Mouse (Mus musculus) CH12.LX (cell line): ENCODE data around the gene Fam178b.

Experiments used
- CHD2 ChIP-seq: IDR thresholded peaks from 2 replicates; pipeline ENCODE4 v1.6.1; 2011; ENCODE audit warnings: low read length, improper control_type of control experiment
- CTCF ChIP-seq, 2 experiments: IDR thresholded peaks in 1 of 2; conservative IDR thresholded peaks in 1 of 2; 2 replicates each; pipeline ENCODE4 v1.5.1; 2011 to 2012; ENCODE audit warnings: low read depth in 2 of 2, low read length in 2 of 2, improper control_type of control experiment in 1 of 2, inconsistent platforms in 1 of 2, mild to moderate bottlenecking in 1 of 2, moderate library complexity in 1 of 2
- E2F4 ChIP-seq: IDR thresholded peaks from 2 replicates; pipeline ENCODE4 v1.6.1; 2011; ENCODE audit warnings: low read depth, low read length, improper control_type of control experiment; ENCODE audit not compliant: insufficient replicate concordance
- EP300 ChIP-seq: IDR thresholded peaks from 2 replicates; pipeline ENCODE4 v1.6.1; 2011; ENCODE audit warnings: low read length, improper control_type of control experiment
- MAFK ChIP-seq: IDR thresholded peaks from 2 replicates; pipeline ENCODE4 v1.6.1; 2011; ENCODE audit warnings: low read length, improper control_type of control experiment; ENCODE audit not compliant: insufficient replicate concordance
- MAZ ChIP-seq: IDR thresholded peaks from 2 replicates; pipeline ENCODE4 v1.6.1; 2012; ENCODE audit warnings: low read depth, mild to moderate bottlenecking, inconsistent platforms, low read length, improper control_type of control experiment, moderate library complexity
- MEF2A ChIP-seq: IDR thresholded peaks from 2 replicates; pipeline ENCODE4 v1.6.1; 2014; ENCODE audit warnings: low read depth, mild to moderate bottlenecking, inconsistent platforms, low read length, improper control_type of control experiment, borderline replicate concordance
- MYC ChIP-seq: IDR thresholded peaks from 2 replicates; pipeline ENCODE4 v1.6.1; 2011; ENCODE audit warnings: low read depth, mild to moderate bottlenecking, improper control_type of control experiment, low read length
- POLR2A ChIP-seq: IDR thresholded peaks from 2 replicates; pipeline ENCODE4 v1.6.1; 2011; ENCODE audit warnings: low read depth, mild to moderate bottlenecking, improper control_type of control experiment, low read length
- RAD21 ChIP-seq: IDR thresholded peaks from 2 replicates; pipeline ENCODE4 v1.6.1; 2011; ENCODE audit warnings: low read depth, mild to moderate bottlenecking, low read length, improper control_type of control experiment, moderate library complexity
- RCOR1 ChIP-seq: conservative IDR thresholded peaks from 2 replicates; pipeline ENCODE4 v1.6.1; 2012; ENCODE audit warnings: low read depth, mild to moderate bottlenecking, inconsistent platforms, low read length, improper control_type of control experiment
- TCF12 ChIP-seq: IDR thresholded peaks from 2 replicates; pipeline ENCODE4 v1.6.1; 2014; ENCODE audit warnings: low read depth, mild to moderate bottlenecking, inconsistent platforms, low read length, improper control_type of control experiment
- USF2 ChIP-seq: conservative IDR thresholded peaks from 2 replicates; pipeline ENCODE4 v1.6.1; 2011; ENCODE audit warnings: low read depth, low read length, improper control_type of control experiment
- ZC3H11A ChIP-seq: IDR thresholded peaks from 2 replicates; pipeline ENCODE4 v1.6.1; 2012; ENCODE audit warnings: low read depth, mild to moderate bottlenecking, inconsistent platforms, low read length, improper control_type of control experiment

DNA sequence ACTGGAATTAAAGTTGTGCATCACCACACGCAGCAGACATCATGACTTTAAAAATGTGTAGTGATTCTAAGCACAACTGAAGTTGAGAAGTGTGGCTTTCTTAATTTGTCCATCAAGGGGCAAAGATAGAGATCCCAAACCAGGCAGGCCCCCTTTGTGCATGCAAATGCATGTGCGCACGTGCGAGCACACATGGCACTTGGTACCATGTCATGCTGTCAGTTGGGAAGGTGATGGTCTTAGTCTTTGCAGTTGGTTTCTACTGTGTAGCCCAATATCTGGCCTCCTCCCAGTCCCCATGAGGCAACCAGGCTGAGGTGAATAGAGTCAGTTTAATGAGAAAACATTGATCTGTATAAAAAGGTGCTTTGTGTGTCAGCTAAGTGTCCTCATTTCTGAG lies 153.1 kb downstream of the Fam178b start:
- TF ChIP-seq MAFK = no peak
- no peak for TF ChIP-seq CTCF (conservative IDR thresholded peaks at IDR 0.05 in 1 of 2, IDR thresholded peaks at IDR 0.05 in 1 of 2; ENCODE audit: low read depth in 2 of 2, low read length in 2 of 2)
- no peak for TF ChIP-seq POLR2A
- no peak for TF ChIP-seq RCOR1
- TF ChIP-seq USF2 = no peak
- no peak for TF ChIP-seq CHD2
- no peak for TF ChIP-seq TCF12
- no peak for TF ChIP-seq EP300
- no peak for TF ChIP-seq RAD21
- no peak for TF ChIP-seq E2F4
- no peak for TF ChIP-seq ZC3H11A
- no peak for TF ChIP-seq MEF2A
- no peak for TF ChIP-seq MYC
- TF ChIP-seq MAZ = no peak
